Mouse (Mus musculus) hindbrain, embryonic 13.5 days (tissue): ENCODE results near the gene Fitm2. TPM values are rescaled to one million over a fixed set of nuclear protein-coding genes. Genes with fewer than 3 reads are reported as not detected.

Experiments used
- ATAC-seq: fragments of 200-750 bp; cut with Nextera tagmentation; 2 replicates; pipeline ENCODE4 v1.8.0; 2017; ENCODE audit warnings: moderate TSS enrichment; ENCODE audit not compliant: low FRiP score
- H3K27ac ChIP-seq: fragments of 300-500 bp; sonication (generic); 2 replicates; pipeline ENCODE4 v1.5.1; 2015; ENCODE audit warnings: inconsistent platforms, mild to moderate bottlenecking, moderate library complexity
- H3K27me3 ChIP-seq: fragments of 300-500 bp; sonication (generic); 2 replicates; pipeline ENCODE4 v1.6.1; 2015; ENCODE audit warnings: mild to moderate bottlenecking, inconsistent platforms
- H3K36me3 ChIP-seq: fragments of 300-500 bp; sonication (generic); 2 replicates; pipeline ENCODE4 v1.6.1; 2015; ENCODE audit warnings: mild to moderate bottlenecking, inconsistent platforms
- H3K4me1 ChIP-seq: fragments of 300-500 bp; sonication (generic); replicated peaks from 2 replicates; pipeline ENCODE4 v1.6.1; 2015; ENCODE audit warnings: inconsistent platforms
- H3K4me2 ChIP-seq: fragments of 300-500 bp; sonication (generic); 2 replicates; pipeline ENCODE4 v1.6.1; 2015; ENCODE audit warnings: inconsistent platforms, mild to moderate bottlenecking, moderate library complexity
- H3K4me3 ChIP-seq: fragments of 300-500 bp; sonication (generic); 2 replicates; pipeline ENCODE4 v1.5.1; 2015; ENCODE audit warnings: mild to moderate bottlenecking, inconsistent platforms
- H3K9ac ChIP-seq: fragments of 300-500 bp; sonication (generic); 2 replicates; pipeline ENCODE4 v1.6.1; 2015; ENCODE audit warnings: mild to moderate bottlenecking, inconsistent platforms
- H3K9me3 ChIP-seq: fragments of 300-500 bp; sonication (generic); 2 replicates; pipeline ENCODE4 v1.6.1; 2016; ENCODE audit warnings: inconsistent platforms
- WGBS: fragments of 180-500 bp; shearing (Covaris S2); methylation state at CpG from one replicate; pipeline ENCODE4 v1.1.7; 2015; 5-methylcytosine and 5-hydroxymethylcytosine counted together
- polyA plus RNA-seq: library from polyadenylated mRNA; unstranded; fragments of >200 nt; fragmentation: Nextera tagmentation; extraction: Ambion mirVana; gene quantifications from 2 replicates; pipeline ENCODE4 v1.2.1, GENCODE M21; 2015

Gene Fitm2
- polyA plus RNA-seq, 1 experiment from 2014 or later: 14.1 TPM

- Histone ChIP-seq H3K36me3 (no peaks in the 10 kb centered on the region), H3K9me3 (no peaks in the 10 kb centered on the region), H3K27me3 (peaks cover 18% of the 10 kb centered on the region), H3K27ac (no peak overlapping the region), H3K4me3 (peak overlapping the region; percentile 31), H3K9ac (peak overlapping the region; percentile 66), H3K4me1 (peaks cover 8% of the 10 kb centered on the region), H3K4me2 (peak overlapping the region; percentile 58)
- 0 out of 2 replicates have a peak, but pooled peaks have one; percentile 36 for ATAC-seq
- 1% methylated on average over 21 of the region's 21 CpGs for WGBS
Observed at GRCm38 (mm10) chr2:163481539-163482029, 9.2 kb upstream of the Fitm2 start.

- H3K4me1 ChIP-seq: peaks cover 8% of the 10 kb centered on the region
- H3K27ac ChIP-seq: no peak overlapping the region
- 54% methylated on average over 18 of the region's 18 CpGs for WGBS
- ATAC-seq: no peak
- H3K4me2 ChIP-seq: no peak overlapping the region
- H3K9ac ChIP-seq: no peak overlapping the region
- no peak overlapping the region for H3K4me3 ChIP-seq
- no peaks in the 10 kb centered on the region for H3K9me3 ChIP-seq
- H3K27me3 ChIP-seq: peaks cover 18% of the 10 kb centered on the region
- H3K36me3 ChIP-seq: no peaks in the 10 kb centered on the region
Observed at GRCm38 (mm10) chr2:163480191-163480825, 7.9 kb upstream of the Fitm2 start.

- H3K4me1 ChIP-seq: peaks cover 12% of the 10 kb centered on the region
- ATAC-seq: peak; percentile 77
- H3K9me3 ChIP-seq: no peaks in the 10 kb centered on the region
- 5% methylated on average over 36 of the region's 36 CpGs for WGBS
- no peaks in the 10 kb centered on the region for H3K27me3 ChIP-seq
- H3K27ac ChIP-seq: peak overlapping the region; percentile 85
- H3K36me3 ChIP-seq: peaks cover 27% of the 10 kb centered on the region
- H3K4me3 ChIP-seq: peak overlapping the region; percentile 85
- peak overlapping the region; percentile 86 for H3K9ac ChIP-seq
- peak overlapping the region; percentile 80 for H3K4me2 ChIP-seq
Observed at GRCm38 (mm10) chr2:163471710-163472465, 541 bp downstream of the Fitm2 start.

GRCm38 (mm10) chr2:163471136-163471535, 1.3 kb downstream of the Fitm2 start:
- ATAC-seq: no peak
- peaks cover 12% of the 10 kb centered on the region for H3K4me1 ChIP-seq
- H3K27me3 ChIP-seq: no peaks in the 10 kb centered on the region
- no peaks in the 10 kb centered on the region for H3K9me3 ChIP-seq
- H3K4me3 ChIP-seq: peak overlapping the region; percentile 85
- H3K9ac ChIP-seq: peak overlapping the region; percentile 86
- H3K4me2 ChIP-seq: peak overlapping the region; percentile 80
- WGBS: 53% methylated on average over 3 of the region's 3 CpGs
- H3K36me3 ChIP-seq: peaks cover 34% of the 10 kb centered on the region
- H3K27ac ChIP-seq: no peak overlapping the region

GRCm38 (mm10) chr2:163469711-163470110, 2.7 kb downstream of the Fitm2 start:
- no peak overlapping the region for H3K4me3 ChIP-seq
- no peaks in the 10 kb centered on the region for H3K27me3 ChIP-seq
- 91% methylated on average over 15 of the region's 15 CpGs for WGBS
- no peak for ATAC-seq
- H3K9ac ChIP-seq: no peak overlapping the region
- H3K36me3 ChIP-seq: peaks cover 45% of the 10 kb centered on the region
- no peak overlapping the region for H3K27ac ChIP-seq
- peaks cover 12% of the 10 kb centered on the region for H3K4me1 ChIP-seq
- H3K4me2 ChIP-seq: no peak overlapping the region
- no peaks in the 10 kb centered on the region for H3K9me3 ChIP-seq

- Histone ChIP-seq H3K27me3 (no peaks in the 10 kb centered on the region), H3K9ac (no peak overlapping the region), H3K4me2 (no peak overlapping the region), H3K4me3 (no peak overlapping the region), H3K27ac (no peak overlapping the region), H3K9me3 (no peaks in the 10 kb centered on the region), H3K4me1 (peaks cover 12% of the 10 kb centered on the region), H3K36me3 (peaks cover 45% of the 10 kb centered on the region)
- ATAC-seq: no peak
- 95% methylated on average over 6 of the region's 6 CpGs for WGBS
Observed at GRCm38 (mm10) chr2:163468866-163469265, 3.6 kb downstream of the Fitm2 start.

GRCm38 (mm10) chr2:163467585-163467984, 4.8 kb downstream of the Fitm2 start:
- no peaks in the 10 kb centered on the region for H3K9me3 ChIP-seq
- H3K36me3 ChIP-seq: peaks cover 45% of the 10 kb centered on the region
- H3K27me3 ChIP-seq: no peaks in the 10 kb centered on the region
- WGBS: 91% methylated on average over 6 of the region's 6 CpGs
- peaks cover 12% of the 10 kb centered on the region for H3K4me1 ChIP-seq
- no peak overlapping the region for H3K27ac ChIP-seq
- ATAC-seq: no peak
- no peak overlapping the region for H3K4me3 ChIP-seq
- no peak overlapping the region for H3K9ac ChIP-seq
- H3K4me2 ChIP-seq: no peak overlapping the region

- 87% methylated on average over 8 of the region's 8 CpGs for WGBS
- H3K36me3 ChIP-seq: peaks cover 45% of the 10 kb centered on the region
- no peaks in the 10 kb centered on the region for H3K9me3 ChIP-seq
- H3K27ac ChIP-seq: no peak overlapping the region
- no peaks in the 10 kb centered on the region for H3K27me3 ChIP-seq
- no peak overlapping the region for H3K9ac ChIP-seq
- H3K4me2 ChIP-seq: no peak overlapping the region
- no peak overlapping the region for H3K4me3 ChIP-seq
- ATAC-seq: no peak
- H3K4me1 ChIP-seq: peaks cover 9% of the 10 kb centered on the region
Observed at GRCm38 (mm10) chr2:163466771-163467170, 5.7 kb downstream of the Fitm2 start.

- Histone ChIP-seq H3K9ac (no peak overlapping the region), H3K9me3 (no peaks in the 10 kb centered on the region), H3K27ac (no peak overlapping the region), H3K4me1 (0 out of 2 replicates have a peak, but pooled peaks cover 3% of the 10 kb centered on the region), H3K36me3 (peaks cover 40% of the 10 kb centered on the region), H3K4me2 (no peak overlapping the region), H3K27me3 (no peaks in the 10 kb centered on the region), H3K4me3 (no peak overlapping the region)
- 65% methylated on average over 6 of the region's 6 CpGs for WGBS
- ATAC-seq: no peak
Observed at GRCm38 (mm10) chr2:163464562-163464961, 7.9 kb downstream of the Fitm2 start.

GRCm38 (mm10) chr2:163463998-163464397, 8.4 kb downstream of the Fitm2 start:
- Histone ChIP-seq H3K27ac (no peak overlapping the region), H3K36me3 (peaks cover 35% of the 10 kb centered on the region), H3K27me3 (no peaks in the 10 kb centered on the region), H3K4me3 (no peak overlapping the region), H3K9ac (no peak overlapping the region), H3K9me3 (no peaks in the 10 kb centered on the region), H3K4me1 (peaks cover 8% of the 10 kb centered on the region), H3K4me2 (no peak overlapping the region)
- WGBS: 80% methylated on average over 4 of the region's 4 CpGs
- no peak for ATAC-seq

- Histone ChIP-seq H3K4me3 (no peak overlapping the region), H3K4me2 (no peak overlapping the region), H3K36me3 (peaks cover 28% of the 10 kb centered on the region), H3K9ac (no peak overlapping the region), H3K4me1 (peaks cover 14% of the 10 kb centered on the region), H3K27me3 (0 out of 2 replicates have a peak, but pooled peaks cover 3% of the 10 kb centered on the region), H3K9me3 (no peaks in the 10 kb centered on the region), H3K27ac (no peak overlapping the region)
- no peak for ATAC-seq
- WGBS: 66% methylated on average over 10 of the region's 10 CpGs
Observed at GRCm38 (mm10) chr2:163463251-163463769, 9.1 kb downstream of the Fitm2 start.

GRCm38 (mm10) chr2:163462801-163463200, 9.6 kb downstream of the Fitm2 start:
- H3K27ac ChIP-seq: no peak overlapping the region
- H3K27me3 ChIP-seq: 0 out of 2 replicates have a peak, but pooled peaks cover 6% of the 10 kb centered on the region
- H3K4me3 ChIP-seq: no peak overlapping the region
- ATAC-seq: no peak
- H3K4me1 ChIP-seq: peaks cover 14% of the 10 kb centered on the region
- H3K4me2 ChIP-seq: no peak overlapping the region
- H3K9me3 ChIP-seq: no peaks in the 10 kb centered on the region
- H3K9ac ChIP-seq: no peak overlapping the region
- WGBS: 77% methylated on average over 11 of the region's 11 CpGs
- H3K36me3 ChIP-seq: peaks cover 23% of the 10 kb centered on the region
